Mouse (Mus musculus) spleen, postnatal 36 days (tissue): ENCODE results near the gene Rbms3.

ENCODE experiments used
- DNase-seq, 2 experiments: peaks; one replicate each; pipeline ENCODE4 v3.0.0; 2022; ENCODE audit warnings: low spot score in 2 of 2, mixed read lengths in 1 of 2

The Rbms3 gene

GRCm38 (mm10) chr9:116639597-116640301, 990.0 kb downstream of the Rbms3 start:
- DNase-seq, result no peak

GRCm38 (mm10) chr9:116633786-116634185, 995.9 kb downstream of the Rbms3 start:
- no peak for DNase-seq

GRCm38 (mm10) chr9:116633075-116633474, 996.6 kb downstream of the Rbms3 start:
- DNase-seq, result no peak

- DNase-seq, result no peak
Measured at GRCm38 (mm10) chr9:116631816-116632215, 997.9 kb downstream of the Rbms3 start.

GRCm38 (mm10) chr9:116630805-116631204, 998.9 kb downstream of the Rbms3 start:
- DNase-seq, result no peak

GRCm38 (mm10) chr9:116620434-116620833, 1009.3 kb downstream of the Rbms3 start:
- DNase-seq, result no peak

GRCm38 (mm10) chr9:116618886-116619285, 1010.8 kb downstream of the Rbms3 start:
- DNase-seq, result no peak

GRCm38 (mm10) chr9:116613276-116613675, 1016.4 kb downstream of the Rbms3 start:
- no peak for DNase-seq

GRCm38 (mm10) chr9:116596046-116596445, 1033.7 kb downstream of the Rbms3 start:
- DNase-seq, result no peak

- DNase-seq, result no peak
Measured at GRCm38 (mm10) chr9:116592486-116592885, 1037.2 kb downstream of the Rbms3 start.

- no peak for DNase-seq
Measured at GRCm38 (mm10) chr9:116591071-116591470, 1038.6 kb downstream of the Rbms3 start.

- DNase-seq, result no peak
Measured at GRCm38 (mm10) chr9:116569680-116570079, 1060.0 kb downstream of the Rbms3 start.

- DNase-seq, result no peak
Measured at GRCm38 (mm10) chr9:116566711-116567110, 1063.0 kb downstream of the Rbms3 start.

- DNase-seq, result no peak
Measured at GRCm38 (mm10) chr9:116557781-116558180, 1071.9 kb downstream of the Rbms3 start.

- DNase-seq, result no peak
Measured at GRCm38 (mm10) chr9:116556641-116557040, 1073.1 kb downstream of the Rbms3 start.

- DNase-seq, result peak in 1 of 2 experiments; percentile 13
Measured at GRCm38 (mm10) chr9:116553181-116553580, 1076.5 kb downstream of the Rbms3 start.

GRCm38 (mm10) chr9:116546156-116546555, 1083.6 kb downstream of the Rbms3 start:
- no peak for DNase-seq

- DNase-seq, result no peak
Measured at GRCm38 (mm10) chr9:116542793-116543192, 1086.9 kb downstream of the Rbms3 start.

- no peak for DNase-seq
Measured at GRCm38 (mm10) chr9:116541976-116542375, 1087.7 kb downstream of the Rbms3 start.

GRCm38 (mm10) chr9:116535709-116536108, 1094.0 kb downstream of the Rbms3 start:
- no peak for DNase-seq

- no peak for DNase-seq
Measured at GRCm38 (mm10) chr9:116533381-116533780, 1096.3 kb downstream of the Rbms3 start.

- no peak for DNase-seq
Measured at GRCm38 (mm10) chr9:116531121-116531520, 1098.6 kb downstream of the Rbms3 start.

- no peak for DNase-seq
Measured at GRCm38 (mm10) chr9:116524386-116524785, 1105.3 kb downstream of the Rbms3 start.
